Mouse (Mus musculus) neural tube, embryonic 14.5 days (tissue): ENCODE measurements around the gene Gpr141. TPM values are rescaled to one million over a fixed set of nuclear protein-coding genes. Genes with fewer than 3 reads are reported as not detected.
"Not testable (repeated sequence)": the region's sequence is repeated elsewhere in the genome, so short reads cannot be mapped to it uniquely, and the experiment has no call there.

Experiments used
- ATAC-seq: fragments of 200-750 bp; cut with Nextera tagmentation; 2 replicates; pipeline ENCODE4 v1.8.0; 2017; ENCODE audit warnings: low read depth, mild to moderate bottlenecking, moderate TSS enrichment, moderate library complexity
- H3K27ac ChIP-seq: fragments of 300-500 bp; sonication (generic); 2 replicates; pipeline ENCODE4 v1.5.1; 2014; ENCODE audit warnings: low read depth, mild to moderate bottlenecking, control low read depth, low read length, moderate library complexity, mixed read lengths
- H3K27me3 ChIP-seq: fragments of 300-500 bp; sonication (generic); 2 replicates; pipeline ENCODE4 v1.6.1; 2014; ENCODE audit warnings: low read length; ENCODE audit not compliant: control insufficient read depth, insufficient read depth
- H3K36me3 ChIP-seq: fragments of 300-500 bp; sonication (generic); 2 replicates; pipeline ENCODE4 v1.6.1; 2014; ENCODE audit warnings: low read length, mixed read lengths; ENCODE audit not compliant: control insufficient read depth, insufficient read depth
- H3K4me1 ChIP-seq: fragments of 300-500 bp; sonication (generic); 2 replicates; pipeline ENCODE4 v1.6.1; 2014; ENCODE audit warnings: low read length; ENCODE audit not compliant: control insufficient read depth, insufficient read depth
- H3K4me2 ChIP-seq: fragments of 300-500 bp; sonication (generic); 2 replicates; pipeline ENCODE4 v1.6.1; 2014; ENCODE audit warnings: mild to moderate bottlenecking, low read depth, low read length, control low read depth
- H3K4me3 ChIP-seq: fragments of 300-500 bp; sonication (generic); 2 replicates; pipeline ENCODE4 v1.5.1; 2014; ENCODE audit warnings: low read depth, low read length, control low read depth, mixed read lengths
- H3K9ac ChIP-seq: fragments of 300-500 bp; sonication (generic); replicated peaks from 2 replicates; pipeline ENCODE4 v1.6.1; 2014; ENCODE audit warnings: low read depth, mild to moderate bottlenecking, control low read depth, low read length, mixed read lengths
- H3K9me3 ChIP-seq: fragments of 300-500 bp; sonication (generic); 2 replicates; pipeline ENCODE4 v1.6.1; 2016; ENCODE audit warnings: low read length; ENCODE audit not compliant: control insufficient read depth
- WGBS: fragments of 180-500 bp; shearing (Covaris S2); extraction: QIAGEN DNeasy Blood & Tissue Kit; methylation state at CpG from one replicate; pipeline ENCODE4 v1.1.7; 2014; 5-methylcytosine and 5-hydroxymethylcytosine counted together
- polyA plus RNA-seq: library from polyadenylated mRNA; unstranded; fragments of >200 nt; fragmentation: Nextera tagmentation; extraction: Ambion mirVana; gene quantifications from 2 replicates; pipeline ENCODE4 v1.2.1, GENCODE M21; 2014

The Gpr141 gene
- polyA plus RNA-seq, 1 experiment from 2014 or later = not detected

GRCm38 (mm10) chr13:19828095-19828494 is 4.0 kb upstream of the Gpr141 start:
- 94% methylated on average over 2 of the region's 2 CpGs for WGBS
- Histone ChIP-seq H3K9me3 (no peaks in the 10 kb centered on the region), H3K4me2 (no peak overlapping the region), H3K27me3 (no peaks in the 10 kb centered on the region), H3K36me3 (no peaks in the 10 kb centered on the region), H3K27ac (no peak overlapping the region), H3K9ac (no peak overlapping the region), H3K4me1 (no peaks in the 10 kb centered on the region), H3K4me3 (no peak overlapping the region)
- ATAC-seq = no peak

GRCm38 (mm10) chr13:19821639-19822038 is 2.4 kb downstream of the Gpr141 start:
- H3K4me1 ChIP-seq = no peaks in the 10 kb centered on the region
- H3K27me3 ChIP-seq = no peaks in the 10 kb centered on the region
- no peaks in the 10 kb centered on the region for H3K36me3 ChIP-seq
- H3K27ac ChIP-seq = no peak overlapping the region
- no peak for ATAC-seq
- no peak overlapping the region for H3K4me3 ChIP-seq
- no peaks in the 10 kb centered on the region for H3K9me3 ChIP-seq
- no peak overlapping the region for H3K4me2 ChIP-seq
- no peak overlapping the region for H3K9ac ChIP-seq

GRCm38 (mm10) chr13:19819926-19820325 is 4.1 kb downstream of the Gpr141 start:
- Histone ChIP-seq H3K36me3 (no peaks in the 10 kb centered on the region), H3K9me3 (no peaks in the 10 kb centered on the region), H3K4me2 (no peak overlapping the region), H3K27ac (no peak overlapping the region), H3K27me3 (no peaks in the 10 kb centered on the region), H3K9ac (no peak overlapping the region), H3K4me1 (no peaks in the 10 kb centered on the region), H3K4me3 (no peak overlapping the region)
- 91% methylated on average over 4 of the region's 4 CpGs for WGBS
- ATAC-seq = no peak

GRCm38 (mm10) chr13:19819243-19819642 is 4.8 kb downstream of the Gpr141 start:
- no peak for ATAC-seq
- H3K27me3 ChIP-seq = no peaks in the 10 kb centered on the region
- 39% methylated on average over 2 of the region's 2 CpGs for WGBS

DNA sequence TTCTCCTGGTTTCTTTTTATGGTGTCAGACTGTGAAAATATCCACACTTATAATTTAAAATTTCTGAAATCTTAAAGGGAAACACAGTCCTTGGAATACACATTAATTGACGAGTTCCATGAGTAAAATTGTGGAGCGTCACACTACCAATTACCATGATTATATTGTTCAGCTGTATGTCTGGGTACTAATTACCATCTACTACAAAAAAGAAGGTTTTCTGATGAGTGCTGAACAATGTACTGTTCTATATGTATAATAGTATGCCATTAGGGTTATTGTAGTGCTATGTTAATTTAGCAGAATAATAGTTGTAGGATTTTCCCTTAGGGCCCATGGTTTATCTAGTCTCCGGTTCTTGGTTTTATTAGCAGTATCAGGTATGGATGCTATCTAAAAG is 29.1 kb downstream of the Gpr141 start:
- Histone ChIP-seq H3K27me3 (no peaks in the 10 kb centered on the region), H3K4me1 (no peaks in the 10 kb centered on the region), H3K4me3 (no peak overlapping the region), H3K27ac (no peak overlapping the region), H3K36me3 (no peaks in the 10 kb centered on the region), H3K9ac (no peak overlapping the region), H3K9me3 (no peaks in the 10 kb centered on the region), H3K4me2 (no peak overlapping the region)
- WGBS = 74% methylated on average over 3 of the region's 3 CpGs
- no peak for ATAC-seq

More at GRCm38 (mm10) chr13:19819243-19819642, 4.8 kb downstream of the Gpr141 start:
- Histone ChIP-seq H3K4me1 (no peaks in the 10 kb centered on the region), H3K9ac (no peak overlapping the region), H3K9me3 (no peaks in the 10 kb centered on the region), H3K27ac (no peak overlapping the region), H3K4me2 (no peak overlapping the region), H3K4me3 (no peak overlapping the region), H3K36me3 (no peaks in the 10 kb centered on the region)

DNA sequence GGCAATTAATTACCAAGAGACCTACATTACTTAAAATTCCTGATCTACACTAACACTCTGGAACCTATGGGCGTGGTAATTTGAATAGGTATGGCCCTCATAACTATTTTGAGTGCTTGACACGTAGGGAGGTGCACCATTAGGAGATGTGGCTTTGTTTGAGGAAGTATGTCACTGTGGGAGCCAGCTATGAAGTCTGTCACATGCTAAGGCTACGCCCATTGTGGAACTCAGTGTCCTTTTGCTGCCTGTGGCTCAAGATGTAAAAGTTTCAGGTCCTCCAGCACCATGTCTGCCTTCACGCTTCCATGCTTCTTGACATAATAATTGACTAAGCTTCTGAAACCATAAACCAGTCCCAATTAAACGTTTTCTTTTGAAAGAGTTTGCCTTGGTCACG is 29.6 kb downstream of the Gpr141 start:
- Histone ChIP-seq H3K9ac (no peak overlapping the region), H3K36me3 (no peaks in the 10 kb centered on the region), H3K4me1 (no peaks in the 10 kb centered on the region), H3K9me3 (no peaks in the 10 kb centered on the region), H3K4me2 (no peak overlapping the region), H3K27me3 (no peaks in the 10 kb centered on the region), H3K27ac (no peak overlapping the region), H3K4me3 (no peak overlapping the region)
- no peak for ATAC-seq
- WGBS = 68% methylated on average over 6 of the region's 6 CpGs

GRCm38 (mm10) chr13:19793761-19794160 is 30.3 kb downstream of the Gpr141 start:
- ATAC-seq = no peak
- H3K27me3 ChIP-seq = no peaks in the 10 kb centered on the region
- no peak overlapping the region for H3K27ac ChIP-seq
- H3K9ac ChIP-seq = no peak overlapping the region
- no peak overlapping the region for H3K4me2 ChIP-seq
- H3K4me1 ChIP-seq = no peaks in the 10 kb centered on the region
- no peak overlapping the region for H3K4me3 ChIP-seq
- no peaks in the 10 kb centered on the region for H3K36me3 ChIP-seq
- 79% methylated on average over 4 of the region's 4 CpGs for WGBS
- no peaks in the 10 kb centered on the region for H3K9me3 ChIP-seq

- ATAC-seq, H3K4me1 ChIP-seq, H3K36me3 ChIP-seq, H3K9me3 ChIP-seq, H3K27ac ChIP-seq, H3K4me3 ChIP-seq, H3K4me2 ChIP-seq, H3K9ac ChIP-seq, H3K27me3 ChIP-seq: not testable (repeated sequence)
- 57% methylated on average over 1 of the region's 1 CpGs for WGBS
Observed at GRCm38 (mm10) chr13:19787946-19788345, 36.1 kb downstream of the Gpr141 start.

DNA sequence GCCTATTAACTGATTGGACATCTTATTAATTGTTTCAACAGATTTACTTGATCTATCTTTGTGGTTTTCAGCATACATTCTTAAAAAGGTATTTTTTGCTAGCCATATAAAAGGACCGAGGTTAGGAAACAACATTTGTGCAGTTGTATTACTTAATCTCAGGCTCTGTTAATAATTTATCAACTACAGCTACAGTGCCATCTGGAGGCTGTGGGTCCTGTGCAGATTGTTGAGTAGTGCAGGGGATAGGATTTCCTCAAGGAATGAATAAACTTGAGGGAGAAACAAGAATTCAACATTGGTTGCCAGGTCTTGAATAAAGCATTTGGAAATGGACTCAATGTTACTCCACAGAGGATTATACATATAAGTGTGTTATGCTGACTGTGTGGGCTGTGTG is 53.9 kb downstream of the Gpr141 start:
- Histone ChIP-seq H3K4me3 (no peak overlapping the region), H3K36me3 (no peaks in the 10 kb centered on the region), H3K9ac (no peak overlapping the region), H3K4me2 (no peak overlapping the region), H3K4me1 (no peaks in the 10 kb centered on the region), H3K27me3 (no peaks in the 10 kb centered on the region), H3K27ac (no peak overlapping the region), H3K9me3 (no peaks in the 10 kb centered on the region)
- WGBS = 87% methylated on average over 1 of the region's 1 CpGs
- no peak for ATAC-seq

DNA sequence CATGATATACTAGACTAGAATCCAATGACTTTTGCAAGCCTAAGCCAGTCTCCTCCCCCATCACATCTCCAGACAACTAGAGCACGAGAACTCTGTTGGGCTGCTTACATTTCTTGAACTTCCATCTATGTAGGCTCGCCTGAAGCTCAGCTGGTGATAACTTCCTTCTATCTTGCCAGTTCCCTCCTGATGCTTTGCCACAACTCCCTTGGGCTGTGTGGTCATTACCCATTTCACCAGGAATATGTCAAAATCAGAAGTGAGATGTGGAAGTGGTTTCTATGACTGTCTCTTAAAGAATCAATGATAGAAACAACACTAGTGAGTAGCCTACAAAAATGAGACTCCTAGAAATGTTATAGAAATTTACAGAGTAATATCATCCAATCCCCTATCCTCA is 56.9 kb downstream of the Gpr141 start:
- Histone ChIP-seq H3K27ac (no peak overlapping the region), H3K9me3 (no peaks in the 10 kb centered on the region), H3K36me3 (no peaks in the 10 kb centered on the region), H3K4me1 (no peaks in the 10 kb centered on the region), H3K27me3 (no peaks in the 10 kb centered on the region), H3K9ac (no peak overlapping the region), H3K4me2 (no peak overlapping the region), H3K4me3 (no peak overlapping the region)
- 85% methylated on average over 2 of the region's 2 CpGs for WGBS
- no peak for ATAC-seq
